Mouse (Mus musculus) thymus, postnatal 25 days (tissue): ENCODE data around the gene Gm10972.
"Not testable (repeated sequence)": the region's sequence is repeated elsewhere in the genome, so short reads cannot be mapped to it uniquely, and the experiment has no call there.

Experiments used
- DNase-seq: peaks from one replicate; pipeline ENCODE4 v3.0.0; 2022

Gm10972 gene

DNA sequence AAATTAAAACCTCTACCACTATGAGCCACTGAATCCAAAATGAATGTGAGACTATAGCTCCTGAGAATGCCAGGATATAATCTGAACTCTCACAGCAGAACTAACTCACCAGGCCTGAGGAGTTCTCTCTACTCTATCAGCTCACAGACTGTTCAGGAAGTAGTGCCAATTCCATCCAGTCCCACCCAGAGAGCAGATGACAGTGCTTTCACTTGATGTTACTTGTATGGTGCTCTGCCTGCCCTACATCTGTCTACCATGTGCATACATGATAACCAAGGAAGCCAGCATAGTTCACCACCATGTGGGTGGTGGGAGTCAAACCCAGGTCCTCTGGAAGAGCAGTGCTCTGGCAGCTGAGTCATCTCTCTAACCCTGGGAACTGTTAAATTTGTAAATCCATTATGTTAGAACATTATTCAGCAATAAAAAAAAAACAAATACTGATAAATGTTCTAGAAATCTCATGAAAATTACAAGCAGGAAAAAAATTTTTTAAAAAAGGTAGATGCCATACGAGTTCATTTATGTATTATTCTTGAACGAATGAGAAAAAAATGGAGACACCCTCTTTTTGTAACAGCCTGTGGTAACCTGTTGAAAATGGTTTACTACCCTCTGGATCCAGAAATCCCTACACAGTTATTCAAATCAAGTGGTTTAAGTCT lies at the start of gene Gm10972:
Gene Gm10972, plus strand, starts transcription at position 618 of the 668 bp plus-strand sequence.
- DNase-seq, result not testable (repeated sequence)

DNA sequence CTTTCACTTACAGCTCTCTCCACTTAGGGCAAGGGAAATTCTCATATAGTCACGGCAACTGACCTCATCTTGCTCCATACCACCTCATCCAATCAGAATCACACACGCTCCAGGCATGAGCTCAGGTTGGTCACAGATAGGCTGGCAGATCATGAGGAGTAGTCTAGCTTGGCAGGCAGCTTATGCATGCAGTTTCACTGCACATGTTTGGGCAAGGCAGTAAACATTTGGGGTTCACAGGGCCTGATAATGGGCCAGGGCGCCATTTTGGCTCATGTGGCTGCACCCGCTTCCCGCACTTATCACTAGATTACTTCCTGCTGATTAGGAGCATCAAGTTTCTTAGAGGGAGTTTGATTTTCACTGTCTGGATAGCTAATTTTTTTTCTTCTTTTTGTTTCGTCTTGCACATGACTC lies 47.0 kb upstream of the Gm10972 start:
- no peak for DNase-seq

- no peak for DNase-seq
These were observed 45.6 kb upstream of the Gm10972 start for GRCm38 (mm10) chr3:94597224-94597779.

DNA sequence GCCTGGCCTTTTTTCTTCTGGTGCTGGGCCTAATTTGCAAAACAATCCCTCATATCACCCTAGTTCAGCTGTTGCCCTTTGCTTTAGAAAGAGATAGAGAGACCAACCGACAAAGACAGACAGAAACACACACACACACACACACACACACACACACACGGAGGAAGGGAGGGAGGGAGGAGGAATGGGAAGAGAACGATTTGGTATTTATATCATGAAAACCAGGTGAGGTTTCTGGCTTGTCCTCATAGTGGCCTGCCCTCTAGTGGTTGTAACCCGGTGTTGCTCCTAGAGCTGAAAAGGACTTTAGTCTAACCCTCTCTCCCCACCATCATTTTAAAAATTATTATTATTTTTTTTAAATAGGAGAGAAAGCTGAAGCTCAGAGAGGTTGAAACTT lies 41.0 kb upstream of the Gm10972 start:
- peak; percentile 59 for DNase-seq

- DNase-seq, result no peak
These were observed 33.3 kb upstream of the Gm10972 start for GRCm38 (mm10) chr3:94609621-94610020.

GRCm38 (mm10) chr3:94610581-94610980 lies 32.3 kb upstream of the Gm10972 start:
- DNase-seq, result no peak

DNA sequence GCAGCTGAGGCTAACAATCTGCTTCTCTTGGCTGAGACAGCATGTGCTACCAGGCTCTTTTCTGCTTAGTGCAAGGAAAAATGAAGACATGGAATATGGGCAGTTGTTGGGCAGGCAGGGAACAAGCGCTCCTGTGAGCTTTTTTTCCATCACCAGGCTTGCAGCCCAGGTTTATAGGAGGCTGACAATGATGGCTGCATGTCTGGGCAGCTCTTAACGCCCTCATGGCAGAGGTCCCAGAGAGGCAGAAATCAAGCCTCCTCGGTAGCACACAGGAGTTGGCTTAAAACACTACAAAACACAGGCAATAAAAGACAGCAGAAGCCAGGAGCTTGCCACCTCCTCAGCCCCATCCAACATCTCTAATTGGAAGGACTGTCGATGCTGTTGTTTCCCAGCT lies 31.6 kb upstream of the Gm10972 start:
- DNase-seq, result no peak

DNA sequence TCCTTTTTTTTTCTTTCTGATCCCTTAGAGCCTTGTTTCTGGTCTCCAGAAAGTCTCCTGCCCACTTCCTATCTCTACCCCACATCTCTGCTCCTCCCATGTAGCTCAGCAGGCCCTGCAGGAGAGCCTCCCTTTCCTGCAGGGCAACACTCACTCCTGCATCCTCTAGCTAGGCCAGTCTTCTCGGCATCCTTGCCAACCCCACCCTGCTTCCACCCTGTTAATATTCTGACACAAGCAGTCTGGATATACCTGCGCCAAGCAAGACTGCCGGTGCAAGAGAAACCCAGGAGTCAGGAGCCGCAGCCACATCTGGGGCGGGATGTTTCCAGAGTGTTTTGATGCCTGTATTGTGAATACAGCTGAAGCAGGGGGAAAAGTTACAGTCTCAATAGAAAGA lies 31.1 kb upstream of the Gm10972 start:
- DNase-seq, result no peak

DNA sequence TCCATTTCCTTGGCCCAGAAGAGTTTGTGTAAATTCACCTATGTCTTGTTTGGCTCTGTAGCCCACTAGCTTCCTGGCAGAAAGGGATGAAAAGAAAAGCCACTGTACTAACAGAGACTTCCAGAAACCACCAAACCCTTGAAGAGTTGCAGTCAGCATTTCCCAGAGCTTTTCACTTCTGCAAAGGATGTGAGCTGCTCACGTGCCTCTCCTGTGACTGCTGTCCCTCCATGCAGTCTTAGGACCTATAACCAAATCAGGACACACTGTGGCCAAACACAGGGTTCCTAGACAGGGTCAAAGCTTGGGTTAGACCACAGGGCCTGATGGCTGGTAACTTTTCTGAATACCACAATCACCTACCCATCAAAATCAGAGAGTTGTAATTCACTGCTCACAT lies 30.6 kb upstream of the Gm10972 start:
- no peak for DNase-seq

GRCm38 (mm10) chr3:94613258-94613878 lies 29.5 kb upstream of the Gm10972 start:
- no peak for DNase-seq

- peak; percentile 52 for DNase-seq
These were observed 26.2 kb upstream of the Gm10972 start for GRCm38 (mm10) chr3:94616717-94617116.

GRCm38 (mm10) chr3:94621740-94622507 lies 21.0 kb upstream of the Gm10972 start:
- DNase-seq, result no peak

DNA sequence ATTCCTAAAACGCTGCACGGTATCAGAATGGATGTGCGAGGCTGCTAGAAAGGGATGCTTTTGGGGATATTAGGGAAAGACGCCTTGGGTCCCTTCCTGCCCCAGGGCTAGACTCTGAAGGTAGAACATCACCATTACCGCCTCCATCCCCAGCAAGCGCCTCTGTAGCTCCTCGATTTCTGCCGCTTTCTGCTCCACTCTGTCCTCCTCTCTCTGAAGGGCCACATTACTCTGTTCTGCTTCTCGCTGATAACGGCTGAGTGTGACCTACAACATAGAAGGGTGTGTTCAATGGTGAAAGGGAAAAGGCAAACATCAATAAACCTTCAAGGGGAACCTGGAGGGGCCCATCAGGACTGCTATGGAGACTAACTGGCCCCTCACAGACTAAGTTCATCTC lies 20.4 kb upstream of the Gm10972 start:
- DNase-seq, result no peak

DNA sequence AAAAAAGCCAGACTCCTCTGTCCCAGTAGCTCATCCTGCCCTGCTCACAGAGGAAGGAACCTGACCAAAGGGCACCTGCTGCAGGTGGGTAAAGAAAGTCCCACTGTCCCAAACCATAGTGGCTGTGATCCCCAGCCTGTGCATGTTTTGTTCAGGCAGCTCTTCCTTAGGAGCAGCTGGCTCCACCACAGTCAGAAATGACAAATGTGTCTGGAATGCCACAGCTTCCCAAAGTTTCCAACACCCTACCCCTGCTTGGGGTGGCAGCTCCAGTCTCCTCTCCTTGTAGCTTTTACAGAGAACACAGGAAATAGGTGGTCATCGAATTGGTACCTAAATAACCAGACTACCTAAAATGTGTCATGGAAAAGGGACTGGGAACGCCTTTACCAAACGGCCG lies 18.6 kb upstream of the Gm10972 start:
- no peak for DNase-seq

DNA sequence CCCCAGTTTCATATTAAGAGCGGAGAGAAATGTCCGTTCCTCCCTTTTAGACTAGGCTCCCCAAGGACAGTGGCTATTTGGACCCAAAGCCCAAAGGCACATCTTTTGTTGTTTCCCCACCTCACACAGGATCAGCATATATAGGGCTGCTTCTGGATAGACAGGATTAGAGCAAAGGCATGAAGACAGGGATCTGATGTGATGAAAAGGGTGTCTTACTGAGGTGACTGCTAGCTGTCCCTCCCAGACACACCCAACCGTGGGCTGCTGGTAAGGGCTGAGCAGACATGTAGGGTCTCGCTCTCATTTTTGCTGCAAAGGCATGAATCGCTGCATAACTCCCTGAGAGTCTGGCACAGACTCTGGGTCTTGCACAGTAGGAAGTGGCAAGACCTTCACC lies 14.2 kb upstream of the Gm10972 start:
- no peak for DNase-seq

DNA sequence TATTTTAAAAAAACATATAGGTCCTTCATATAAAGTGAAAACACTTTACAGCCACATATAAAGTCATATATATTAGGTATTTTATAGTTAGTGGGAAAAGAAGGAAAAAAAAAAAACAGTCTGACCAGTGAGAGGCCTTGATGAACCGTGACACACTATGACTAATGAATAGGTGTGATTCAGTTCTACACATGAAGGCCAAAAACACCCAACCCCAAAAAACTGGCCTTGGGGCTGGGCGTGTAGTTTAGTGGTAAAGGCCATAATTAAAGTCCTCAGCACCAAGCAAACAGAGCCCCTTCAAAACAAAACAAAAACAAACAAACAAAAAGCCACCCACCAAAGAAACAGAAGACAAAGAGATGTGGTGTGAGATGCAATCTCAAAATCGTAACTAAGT lies 13.0 kb upstream of the Gm10972 start:
- DNase-seq, result no peak

DNA sequence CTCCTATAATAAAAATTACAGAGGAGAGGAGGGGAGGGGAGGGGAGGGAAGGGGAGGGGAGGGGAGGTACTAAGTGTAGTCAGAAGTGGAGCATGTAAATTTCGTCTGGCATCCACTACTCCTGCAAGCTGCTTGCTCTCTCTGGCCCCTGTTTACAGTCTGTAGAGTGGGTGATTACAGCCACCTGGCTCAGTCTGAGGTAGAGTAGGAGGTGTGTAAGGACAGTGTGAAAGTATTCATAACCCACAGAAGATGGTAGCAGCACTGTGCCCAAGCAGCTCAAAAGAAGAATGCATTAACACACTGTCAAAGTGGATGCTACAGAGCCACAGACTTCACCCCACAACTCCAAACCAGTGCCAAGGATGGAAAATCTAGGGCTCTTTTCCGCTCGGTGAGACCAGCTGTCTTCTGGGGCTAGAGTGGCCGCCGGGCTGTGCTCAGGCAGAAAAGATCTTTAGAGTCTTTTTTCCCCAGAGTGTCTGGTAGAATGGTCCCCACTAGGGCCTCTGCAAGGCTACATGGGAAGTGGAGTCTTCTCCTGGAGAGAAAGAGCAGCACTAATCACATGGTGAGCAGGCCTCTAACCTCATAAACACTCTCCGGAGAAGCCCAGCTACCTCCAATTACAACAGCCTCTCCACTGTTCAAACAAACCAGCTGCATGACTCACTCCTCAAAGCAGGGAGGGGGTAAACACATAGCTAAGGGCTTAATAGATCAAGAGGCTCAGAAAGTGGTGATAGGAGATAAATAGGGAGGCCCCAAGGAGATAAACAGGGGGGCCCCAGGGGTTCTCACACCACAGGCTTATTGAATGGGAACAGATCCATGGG lies 6.1 kb downstream of the Gm10972 start:
- DNase-seq, result no peak

DNA sequence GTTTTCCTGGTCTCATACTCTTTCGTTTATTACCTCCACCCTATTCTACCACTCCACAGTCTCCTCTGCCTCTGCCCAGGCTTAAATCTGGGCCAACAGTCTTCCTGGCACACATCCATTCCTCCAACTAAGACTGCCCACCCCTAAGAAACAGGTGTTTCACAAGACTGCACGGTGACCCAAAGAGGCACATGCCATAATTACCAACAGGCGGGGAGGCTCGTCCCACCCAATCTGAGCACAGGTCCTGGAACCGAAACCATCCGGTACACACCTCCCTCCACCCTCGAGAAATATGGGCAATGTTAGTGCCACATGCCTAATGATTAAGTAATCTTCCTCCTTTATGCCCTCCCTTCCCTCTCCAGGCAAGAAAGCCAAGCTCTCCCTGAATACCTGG lies 7.5 kb downstream of the Gm10972 start:
- DNase-seq, result no peak

GRCm38 (mm10) chr3:94653967-94654366 lies 11.1 kb downstream of the Gm10972 start:
- DNase-seq, result not testable (repeated sequence)

DNA sequence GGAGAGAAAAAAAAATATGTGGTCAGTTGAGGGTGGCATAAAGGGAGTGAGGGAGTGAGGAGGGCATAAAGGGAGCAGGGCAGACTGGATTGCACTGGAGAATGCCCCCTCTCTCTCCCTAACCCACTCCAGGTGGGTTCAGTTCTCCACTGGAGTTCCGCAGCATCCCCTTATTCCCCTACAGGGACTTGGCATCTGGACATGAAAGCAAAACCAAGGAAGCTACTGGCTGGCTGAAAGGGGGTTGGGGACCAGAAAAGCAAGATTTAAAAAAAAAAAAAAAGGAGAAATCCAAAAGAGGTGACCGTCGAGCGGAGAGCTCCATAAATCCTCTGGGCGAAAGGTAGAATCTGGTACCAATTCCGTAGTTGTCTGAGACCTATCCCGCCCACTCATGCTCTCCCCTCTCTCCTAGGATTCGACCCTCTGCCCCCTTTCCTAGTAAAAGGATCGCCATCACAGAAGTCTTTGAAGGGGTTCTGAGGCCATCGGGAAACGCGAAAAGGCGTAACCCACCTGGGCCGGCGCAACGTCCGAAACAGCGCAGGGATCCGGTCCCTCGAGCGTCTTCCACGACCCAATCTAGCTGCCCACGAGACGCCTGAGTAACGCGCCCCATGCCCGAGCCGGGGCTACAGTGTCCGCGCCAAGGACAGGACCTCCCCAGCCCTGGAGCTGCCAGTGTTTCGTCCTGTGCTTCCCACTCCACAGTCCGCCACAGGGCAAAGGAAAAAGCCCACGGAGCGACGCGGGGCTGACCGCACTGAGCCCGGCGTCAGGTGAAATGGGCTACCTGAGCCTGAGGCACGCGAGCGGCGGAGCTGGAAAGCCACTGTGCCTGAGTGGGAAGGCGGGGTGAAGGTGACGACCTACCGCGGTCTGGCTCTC lies 15.2 kb downstream of the Gm10972 start:
- DNase-seq, result not testable (repeated sequence)

GRCm38 (mm10) chr3:94658740-94659095 lies 15.8 kb downstream of the Gm10972 start, which contains the start of gene Tuft1:
TSS of gene Tuft1 (minus strand) at chr3:94658872.
- DNase-seq, result peak; percentile 90
